Mouse (Mus musculus) gastrocnemius, postnatal 10 days (tissue): ENCODE measurements around the gene Ppip5k2. TPM values are rescaled to one million over a fixed set of nuclear protein-coding genes. Genes with fewer than 3 reads are reported as not detected.
"Not testable (repeated sequence)": the region's sequence is repeated elsewhere in the genome, so short reads cannot be mapped to it uniquely, and the experiment has no call there.

ENCODE experiments used
- DNase-seq: peaks from one replicate; pipeline ENCODE4 v3.0.0; 2021; ENCODE audit warnings: mixed read lengths
- long read RNA-seq, 2 experiments: library from polyadenylated mRNA; stranded (forward); transcript quantifications; one replicate each; pipeline ENCODE4 v2.0.0; 2021
- total RNA-seq, 2 experiments: library from RNA; stranded (reverse); gene quantifications; 2 replicates each; pipeline ENCODE4 v1.2.3; 2021

Ppip5k2 gene
- total RNA-seq, result 1 to 10 TPM; 4.9 to 8.0 TPM
- long read RNA-seq, experiment 1, full-length matches to known transcripts, result 2 of 3 reads
- long read RNA-seq, experiment 1, partial matches to known transcripts, result 0 of 3 reads
- long read RNA-seq, experiment 1, other reads (novel, unspliced or antisense), result 1 of 3 reads
- long read RNA-seq, experiment 2, full-length matches to known transcripts, result 1 of 4 reads
- long read RNA-seq, experiment 2, partial matches to known transcripts, result 1 of 4 reads
- long read RNA-seq, experiment 2, other reads (novel, unspliced or antisense), result 2 of 4 reads

DNA sequence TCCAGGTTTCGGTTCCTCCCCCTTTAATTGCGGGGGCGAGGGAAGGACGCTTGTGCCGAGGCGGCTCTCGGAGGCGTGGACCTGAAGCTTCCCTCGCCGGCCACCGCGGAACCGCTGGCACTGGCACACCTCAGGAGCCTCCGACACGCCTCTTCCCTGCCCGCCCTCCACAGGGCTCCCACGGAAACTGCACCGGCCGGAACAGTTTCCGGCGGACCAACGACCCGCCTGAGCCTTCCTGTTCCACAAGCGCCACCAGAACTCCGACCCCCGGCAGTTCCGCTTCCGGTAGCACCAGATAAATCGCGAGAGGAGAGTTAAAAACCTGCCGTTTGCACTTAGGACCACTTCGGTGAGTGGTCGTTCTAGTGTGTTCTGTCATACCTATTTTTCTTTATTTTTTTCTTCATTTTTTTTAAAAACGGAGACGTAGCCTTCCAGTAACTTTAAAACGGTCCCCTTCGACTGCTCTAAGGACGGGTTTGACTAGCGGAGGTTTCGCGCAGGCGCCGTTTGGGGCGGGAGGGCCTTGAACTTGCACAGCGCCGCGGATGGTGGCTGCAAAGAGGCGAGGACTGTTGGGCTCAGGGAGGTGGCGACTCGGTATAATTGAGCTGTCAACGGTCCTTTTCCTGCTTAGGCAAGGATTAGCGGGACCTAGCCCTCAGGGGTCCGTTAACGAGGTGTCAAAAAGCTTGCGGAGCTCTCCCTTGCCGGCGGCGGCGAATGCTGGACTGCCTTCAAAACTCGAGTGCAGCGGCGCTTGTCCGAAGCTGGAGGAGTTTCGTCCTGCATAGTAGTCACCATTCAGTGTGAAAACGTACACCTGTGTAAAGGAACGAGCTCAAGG lies at the start of gene Ppip5k2, which contains the start of gene Gin1:
Ppip5k2 (minus strand) TSS at position 508 of the 850 bp plus-strand sequence.
Gin1 (plus strand) TSS at position 269 of the 850 bp plus-strand sequence.
- DNase-seq, result peak; percentile 91

- DNase-seq, result no peak
Observed at GRCm38 (mm10) chr1:97809255-97809912, 39.2 kb upstream of the Ppip5k2 start.

DNA sequence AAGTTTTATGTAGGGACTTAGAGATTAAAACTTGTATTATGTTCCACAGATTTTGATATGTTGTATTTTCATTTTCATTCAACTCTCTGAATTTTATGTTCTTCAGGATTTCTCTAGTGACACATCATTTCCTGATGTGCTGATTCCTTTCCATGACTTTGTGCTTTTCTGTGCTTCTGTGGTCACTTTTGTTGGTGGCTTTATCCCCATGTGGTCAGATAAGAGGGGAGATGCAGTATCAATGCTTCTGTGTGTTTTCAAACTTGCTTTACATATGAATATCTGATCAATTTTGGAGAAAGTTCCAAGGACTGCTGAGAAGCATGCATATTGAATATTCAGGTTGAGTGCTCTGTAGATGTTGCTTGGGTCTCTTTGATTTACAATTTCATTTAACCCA lies 34.3 kb upstream of the Ppip5k2 start:
- no peak for DNase-seq

GRCm38 (mm10) chr1:97802207-97802902 lies 32.1 kb upstream of the Ppip5k2 start:
- no peak for DNase-seq

GRCm38 (mm10) chr1:97795936-97796335 lies 25.7 kb upstream of the Ppip5k2 start:
- DNase-seq, result no peak

DNA sequence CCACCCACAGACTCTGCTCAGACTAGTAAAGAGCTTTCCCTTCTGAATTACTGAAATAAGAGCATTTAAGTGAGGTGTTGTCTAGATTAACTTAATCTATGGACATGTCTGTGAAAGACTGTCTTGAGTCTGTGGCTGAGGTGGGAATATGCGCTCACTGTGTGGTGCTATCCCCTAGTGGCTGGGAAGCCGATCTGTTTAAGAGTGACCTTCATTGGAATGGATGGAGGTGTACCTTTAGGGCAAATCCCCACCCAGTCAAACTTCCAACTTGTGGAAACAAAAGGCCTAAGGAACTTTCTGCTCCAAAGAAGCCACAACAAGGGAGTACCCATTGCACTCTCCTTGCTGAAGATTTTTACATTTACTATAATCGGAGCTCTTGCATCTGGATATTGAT lies 23.9 kb upstream of the Ppip5k2 start:
- no peak for DNase-seq

DNA sequence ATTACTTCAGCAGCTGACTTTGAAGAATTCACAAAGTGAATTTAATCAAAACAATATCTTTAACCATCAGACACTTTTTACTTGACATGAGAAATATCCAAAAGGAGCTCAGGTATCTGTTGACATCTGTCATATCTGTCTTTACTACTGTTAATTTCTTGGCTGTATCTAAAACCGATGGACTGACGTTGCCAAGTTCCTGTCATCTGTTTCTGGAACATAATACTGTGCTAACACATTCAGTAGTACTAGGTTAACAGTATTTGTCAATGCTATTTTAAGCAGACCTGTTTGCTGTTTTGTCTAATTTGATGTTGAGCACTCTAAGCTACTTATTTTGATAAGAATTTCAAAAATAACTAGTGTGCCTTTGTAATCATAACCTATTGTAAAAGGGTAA lies 18.3 kb upstream of the Ppip5k2 start:
- DNase-seq, result no peak

DNA sequence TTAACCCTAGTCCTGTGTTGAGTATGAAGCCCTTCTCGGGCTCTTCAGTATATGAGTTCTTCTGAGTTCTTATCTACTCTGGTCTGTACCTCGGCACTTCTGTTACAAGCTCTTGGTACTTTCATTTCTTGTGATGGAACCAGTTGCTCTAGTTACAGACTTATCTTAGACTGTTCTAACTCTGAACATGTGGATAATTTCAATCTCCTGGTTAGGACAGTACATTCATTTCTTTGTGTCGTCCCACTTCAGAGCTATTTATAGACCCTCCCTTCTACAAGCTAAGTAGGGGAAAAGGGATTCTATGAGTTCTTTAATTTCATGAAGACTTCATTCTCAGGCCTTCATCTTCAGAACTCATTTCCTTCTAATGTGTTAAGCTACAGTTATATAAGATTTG lies 17.5 kb upstream of the Ppip5k2 start:
- DNase-seq, result no peak

- no peak for DNase-seq
Observed at GRCm38 (mm10) chr1:97785685-97786393, 15.6 kb upstream of the Ppip5k2 start.

GRCm38 (mm10) chr1:97784928-97785327 lies 14.7 kb upstream of the Ppip5k2 start:
- DNase-seq, result no peak

DNA sequence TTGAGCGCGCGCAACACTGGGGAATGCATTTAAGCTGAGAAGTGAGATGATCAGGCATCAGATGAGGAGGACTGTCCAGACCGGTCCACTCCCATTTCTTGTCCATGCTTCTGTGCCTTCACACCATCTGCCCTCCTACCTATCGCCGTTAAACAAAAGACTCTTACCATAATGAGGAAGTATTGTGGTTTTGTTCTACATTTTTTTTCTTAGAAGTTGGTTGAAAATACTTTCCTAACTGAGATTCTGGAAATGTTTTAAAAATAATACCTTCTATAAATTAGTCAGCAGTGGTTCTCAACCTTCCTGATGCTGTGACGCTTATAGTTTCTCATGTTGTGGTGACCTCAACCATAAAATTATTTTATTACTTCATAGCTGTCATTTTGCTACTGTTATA lies 11.5 kb upstream of the Ppip5k2 start:
- DNase-seq, result no peak

DNA sequence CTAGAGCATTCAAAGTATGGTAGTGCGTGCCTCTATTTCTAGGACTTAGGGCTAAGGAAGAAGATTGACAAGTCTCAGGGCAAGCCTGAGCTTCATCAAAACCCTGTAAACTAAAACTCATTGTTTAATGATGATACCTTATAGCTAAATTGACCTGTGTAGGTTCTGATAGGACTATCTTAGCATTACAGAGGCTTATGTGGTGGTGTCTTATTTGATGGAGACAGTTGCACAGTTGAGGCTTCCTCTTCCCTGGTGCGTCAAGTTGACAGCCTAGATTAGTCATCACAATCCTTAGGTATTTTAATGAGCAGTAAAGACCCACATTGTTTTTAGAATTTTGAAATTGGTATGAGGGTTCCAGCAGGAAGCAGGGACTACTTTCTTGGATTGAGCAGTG lies 3.8 kb upstream of the Ppip5k2 start:
- DNase-seq, result no peak

DNA sequence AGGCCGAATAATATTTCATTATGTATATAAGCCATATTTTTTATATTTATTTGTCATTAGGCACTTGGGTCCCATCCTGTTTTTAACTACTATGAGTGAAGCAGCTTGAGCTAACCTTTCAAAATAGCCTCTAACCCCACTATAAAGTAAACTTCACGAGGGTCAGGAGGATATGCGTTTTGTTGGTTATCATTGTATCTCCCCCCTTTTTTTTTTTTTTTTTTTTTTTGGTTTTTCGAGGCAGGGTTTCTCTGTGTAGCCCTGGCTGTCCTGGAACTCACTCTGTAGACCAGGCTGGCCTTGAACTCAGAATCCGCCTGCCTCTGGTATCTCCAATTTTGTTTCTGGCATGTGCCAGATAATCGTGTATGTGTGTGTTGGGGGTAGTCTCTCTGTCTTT lies 3.2 kb upstream of the Ppip5k2 start:
- DNase-seq, result no peak

- no peak for DNase-seq
Observed at GRCm38 (mm10) chr1:97771727-97772126, 1.5 kb upstream of the Ppip5k2 start.

DNA sequence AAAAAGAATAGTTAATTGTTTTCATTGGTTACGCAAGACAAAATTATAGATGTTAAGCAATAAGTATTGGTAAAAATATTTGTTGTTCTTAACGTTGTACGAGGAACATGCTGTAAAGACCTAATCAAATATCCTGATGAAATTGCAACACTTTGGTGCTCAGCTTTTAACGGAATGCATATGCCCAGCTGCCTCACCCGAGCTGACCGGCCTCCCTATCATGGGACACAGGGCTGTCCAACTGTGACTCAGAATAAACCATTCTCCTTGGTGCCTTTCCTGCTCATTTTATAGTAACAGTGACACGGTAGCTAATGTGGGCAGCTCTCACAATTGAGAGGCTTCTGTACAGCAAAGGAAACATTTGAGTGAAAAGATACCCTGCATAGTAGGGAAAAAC lies 907 bp upstream of the Ppip5k2 start:
- DNase-seq, result no peak

GRCm38 (mm10) chr1:97769294-97769903 lies 812 bp downstream of the Ppip5k2 start:
- peak; percentile 9 for DNase-seq

- DNase-seq, result no peak
Observed at GRCm38 (mm10) chr1:97768906-97769293, 1.3 kb downstream of the Ppip5k2 start.

GRCm38 (mm10) chr1:97768089-97768488 lies 2.1 kb downstream of the Ppip5k2 start:
- no peak for DNase-seq

DNA sequence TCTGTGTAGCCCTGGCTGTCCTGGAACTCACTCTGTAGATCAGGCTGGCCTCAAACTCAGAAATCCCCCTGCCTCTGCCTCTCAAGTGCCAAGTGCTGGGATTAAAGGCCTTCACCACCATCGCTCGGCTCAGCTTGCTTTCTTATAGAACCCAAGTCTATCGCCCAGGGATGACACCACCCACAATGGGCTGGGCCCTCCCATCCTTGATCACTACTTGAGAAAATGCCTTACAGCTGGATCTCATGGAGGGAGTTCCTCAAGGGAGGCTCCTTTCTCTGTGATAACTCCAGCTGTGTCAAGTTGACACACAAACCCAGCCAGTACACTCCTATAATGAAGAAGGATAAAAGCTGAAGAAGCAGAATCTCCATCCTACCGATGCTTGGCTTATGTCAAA lies 4.5 kb downstream of the Ppip5k2 start:
- DNase-seq, result not testable (repeated sequence)

GRCm38 (mm10) chr1:97761477-97761876 lies 8.7 kb downstream of the Ppip5k2 start:
- no peak for DNase-seq

GRCm38 (mm10) chr1:97760598-97760997 lies 9.6 kb downstream of the Ppip5k2 start:
- DNase-seq, result no peak
